Mouse (Mus musculus) adrenal gland, postnatal 36 days (tissue): ENCODE measurements around the gene Zmiz1. TPM values are rescaled to one million over a fixed set of nuclear protein-coding genes. Genes with fewer than 3 reads are reported as not detected.

ENCODE experiments used
- DNase-seq, 2 experiments: peaks; one replicate each; pipeline ENCODE4 v3.0.0; 2021; ENCODE audit warnings: mixed read lengths in 1 of 2
- long read RNA-seq, 2 experiments: library from polyadenylated mRNA; stranded (forward); transcript quantifications; one replicate each; pipeline ENCODE4 v2.0.0; 2021; ENCODE audit warnings: borderline sequencing depth in 2 of 2
- total RNA-seq, 2 experiments: library from RNA; stranded (reverse); gene quantifications; 2 replicates each; pipeline ENCODE4 v1.2.3; 2021

The Zmiz1 gene
- 100 to 1,000 TPM in 1 of 2 experiments, 10 to 100 TPM in 1; 98.2 to 143 TPM for total RNA-seq
- long read RNA-seq, experiment 1, partial matches to known transcripts = 5 of 13 reads
- long read RNA-seq, experiment 1, other reads (novel, unspliced or antisense) = 8 of 13 reads
- long read RNA-seq, experiment 2, partial matches to known transcripts = 2 of 8 reads
- long read RNA-seq, experiment 2, other reads (novel, unspliced or antisense) = 6 of 8 reads

- DNase-seq = peak; percentile 91 to 94
Measured at GRCm38 (mm10) chr14:25459016-25459393, at the start of gene Zmiz1. Zmiz1 (plus strand) TSS chr14:25459185.

- no peak for DNase-seq
Measured at GRCm38 (mm10) chr14:25411848-25412527, 47.0 kb upstream of the Zmiz1 start.

DNA sequence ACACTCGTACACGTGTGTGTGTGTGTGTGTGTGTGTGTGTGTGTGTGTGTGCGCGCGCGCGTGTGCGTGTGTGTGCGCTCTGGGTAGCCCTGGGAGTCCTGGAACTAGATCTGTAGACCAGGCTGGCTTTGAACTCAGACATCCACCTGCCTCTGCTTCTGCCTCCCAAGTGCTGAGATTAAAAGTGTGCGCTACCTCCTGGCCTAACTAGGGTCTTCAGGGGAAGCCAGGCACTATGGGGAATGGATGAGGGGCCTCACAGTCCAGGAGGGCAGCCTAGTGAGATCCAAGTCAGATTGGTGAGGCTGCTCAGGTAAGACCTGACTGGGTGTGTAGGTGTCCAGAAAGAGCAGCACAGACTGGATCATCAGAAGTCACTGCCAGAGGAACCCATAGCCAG, 46.2 kb upstream of the Zmiz1 start:
- no peak for DNase-seq

DNA sequence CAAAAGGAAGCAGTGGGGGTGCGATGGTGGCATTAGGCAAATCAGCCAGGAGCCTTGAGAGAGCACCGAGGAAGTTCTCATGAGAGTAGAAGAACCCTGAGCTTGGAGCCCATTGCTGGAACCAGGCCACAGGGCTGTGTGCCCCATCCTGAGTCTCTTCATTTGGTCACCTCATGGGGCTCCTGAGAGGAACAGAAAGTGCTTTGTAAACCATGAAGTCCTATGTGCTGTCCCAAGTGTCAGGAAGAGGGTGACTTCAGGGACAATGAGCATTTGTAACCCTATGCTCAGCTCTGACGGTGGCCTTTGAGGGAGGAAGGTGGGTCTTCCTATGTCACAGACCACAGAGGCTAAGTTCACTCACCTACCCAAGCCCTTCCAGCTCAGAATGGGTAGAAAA, 45.5 kb upstream of the Zmiz1 start:
- no peak for DNase-seq

DNA sequence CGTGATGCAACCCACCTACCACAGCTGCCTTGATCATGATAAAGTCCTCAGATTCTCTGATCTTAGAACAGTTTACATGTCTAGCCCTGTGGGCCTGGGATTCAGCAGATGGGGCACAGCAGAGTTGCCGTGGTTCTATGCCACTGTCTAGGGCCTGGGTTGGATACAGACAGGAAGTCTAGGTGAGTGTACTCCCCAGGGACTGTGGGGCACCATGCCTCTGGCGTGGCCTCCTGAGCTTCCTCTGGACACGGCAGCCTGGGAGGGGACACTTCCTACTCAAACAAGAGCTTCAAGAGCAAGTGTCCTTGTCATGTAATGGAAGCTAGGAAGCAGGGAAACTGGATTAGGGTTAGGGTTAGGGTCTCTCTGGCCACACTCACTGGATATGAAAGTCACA, 44.9 kb upstream of the Zmiz1 start:
- peak in 1 of 2 experiments; percentile 19 for DNase-seq

- no peak for DNase-seq
Measured at GRCm38 (mm10) chr14:25420001-25420690, 38.8 kb upstream of the Zmiz1 start.

GRCm38 (mm10) chr14:25420987-25421386, 38.0 kb upstream of the Zmiz1 start:
- DNase-seq = peak; percentile 77 to 86

DNA sequence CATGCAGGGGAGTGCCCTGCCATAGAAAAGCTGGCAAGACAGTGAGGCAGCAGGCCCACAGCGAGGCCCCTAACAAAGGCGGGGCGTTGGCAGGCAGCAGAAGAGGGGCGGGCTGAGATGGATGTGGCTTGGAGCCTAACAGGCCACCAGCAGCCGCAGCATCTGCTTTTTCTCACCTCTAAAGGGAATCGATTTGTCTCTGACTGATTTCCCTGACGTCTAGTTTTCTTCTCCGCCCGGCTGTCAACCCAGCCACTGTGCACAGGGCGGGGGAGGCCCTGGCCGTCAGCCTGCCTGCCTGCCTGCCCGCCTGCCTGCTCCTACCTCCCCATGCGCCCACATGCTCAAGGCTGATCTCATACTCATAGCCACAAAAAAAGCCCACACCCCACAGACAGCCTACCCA, 37.4 kb upstream of the Zmiz1 start:
- peak in 1 of 2 experiments; percentile 19 for DNase-seq

- DNase-seq = no peak
Measured at GRCm38 (mm10) chr14:25422946-25423345, 36.0 kb upstream of the Zmiz1 start.

- no peak for DNase-seq
Measured at GRCm38 (mm10) chr14:25423721-25424443, 35.1 kb upstream of the Zmiz1 start.

GRCm38 (mm10) chr14:25438255-25438654, 20.7 kb upstream of the Zmiz1 start:
- peak; percentile 26 to 41 for DNase-seq

GRCm38 (mm10) chr14:25440116-25440515, 18.9 kb upstream of the Zmiz1 start:
- DNase-seq = no peak

DNA sequence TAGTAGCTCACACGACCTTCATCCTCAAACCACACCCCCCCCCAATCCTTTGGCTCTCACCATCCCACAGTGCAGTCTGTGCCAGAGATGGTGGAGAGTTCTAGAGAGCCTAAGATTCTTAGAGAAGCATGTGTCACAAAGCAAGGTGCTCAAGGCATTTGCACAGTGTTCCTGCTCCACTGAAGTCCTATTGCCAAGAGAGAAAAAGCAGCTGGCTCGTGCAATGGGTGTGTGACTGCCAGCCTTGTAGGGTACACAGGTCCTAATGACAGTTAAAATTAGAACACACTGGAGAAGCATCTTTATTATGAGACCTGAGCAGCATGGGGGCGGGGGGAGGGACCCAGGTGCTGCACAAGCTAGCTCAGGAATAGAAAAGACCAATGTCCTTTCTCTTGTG, 18.2 kb upstream of the Zmiz1 start:
- DNase-seq = no peak

DNA sequence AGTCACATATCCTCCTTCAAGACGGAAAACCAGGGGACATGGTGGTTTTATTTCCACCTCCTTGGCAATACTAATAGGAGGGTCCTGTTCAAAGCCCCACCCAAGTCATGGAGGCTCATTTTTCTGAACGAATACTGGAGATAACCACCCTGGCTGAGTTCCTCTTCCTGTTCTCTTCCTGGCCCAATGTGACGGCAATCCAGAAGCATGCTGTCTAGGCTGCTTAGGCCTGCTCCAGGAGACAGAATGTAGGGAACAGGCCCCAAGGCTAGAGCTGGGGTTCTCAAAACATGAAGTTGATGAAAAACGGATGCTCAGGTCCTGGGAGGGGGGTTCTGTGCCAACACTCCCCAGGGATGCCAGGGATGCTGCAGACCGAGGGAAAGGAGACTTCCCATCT, 17.5 kb upstream of the Zmiz1 start:
- DNase-seq = no peak

GRCm38 (mm10) chr14:25442676-25443075, 16.3 kb upstream of the Zmiz1 start:
- no peak for DNase-seq

- DNase-seq = no peak
Measured at GRCm38 (mm10) chr14:25447136-25447775, 11.7 kb upstream of the Zmiz1 start.

DNA sequence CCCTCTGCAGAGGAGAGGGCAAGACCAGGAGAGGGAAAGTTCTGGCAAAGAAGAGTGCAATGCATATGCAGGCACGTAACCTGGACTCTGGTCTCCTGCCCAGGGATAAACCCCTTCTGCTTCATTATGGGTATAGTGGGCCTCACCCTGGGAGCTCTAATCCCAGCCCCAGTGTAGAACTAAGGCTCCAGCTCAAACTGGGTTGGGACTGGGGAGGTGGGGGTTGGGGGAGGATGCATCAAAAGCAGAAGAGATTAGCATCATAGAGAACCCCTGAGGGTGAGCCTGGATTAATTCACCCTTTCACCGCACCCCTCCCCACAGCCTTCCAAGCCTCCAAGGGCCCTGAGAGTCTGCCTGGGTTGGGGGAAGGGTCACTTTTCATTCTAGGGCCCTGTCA, 10.5 kb upstream of the Zmiz1 start:
- DNase-seq = no peak

GRCm38 (mm10) chr14:25451099-25451667, 7.8 kb upstream of the Zmiz1 start:
- no peak for DNase-seq

- no peak for DNase-seq
Measured at GRCm38 (mm10) chr14:25451699-25452632, 7.0 kb upstream of the Zmiz1 start.

DNA sequence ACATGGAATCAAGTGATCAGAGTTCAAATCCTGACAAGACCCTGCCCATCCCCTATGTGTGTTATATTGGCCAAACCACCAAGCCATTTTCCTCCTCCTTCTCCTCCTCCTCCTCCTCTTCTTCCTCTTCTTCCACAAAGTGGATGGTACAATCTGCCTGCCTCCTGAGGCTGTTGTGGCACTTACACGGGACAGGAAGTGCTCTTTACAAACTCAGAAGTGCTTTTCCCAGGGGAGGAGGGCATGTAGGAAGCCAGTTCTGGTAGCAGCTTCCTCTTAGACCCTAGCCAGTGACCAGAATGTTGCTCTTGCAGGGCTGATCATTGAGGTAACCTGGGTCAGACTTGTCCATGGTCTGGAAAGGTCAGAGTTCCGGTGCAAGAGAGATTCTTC, 6.4 kb upstream of the Zmiz1 start:
- DNase-seq = no peak
